Mouse (Mus musculus) kidney, adult 2 months (tissue): Measurements from ENCODE around the gene Fam155a. TPM values are rescaled to one million over a fixed set of nuclear protein-coding genes. Genes with fewer than 3 reads are reported as not detected.

Source experiments
- DNase-seq: peaks from one replicate; pipeline ENCODE4 v3.0.0; 2021
- H3K27ac ChIP-seq: fragments of 200-500 bp; 2 replicates; pipeline ENCODE4 v1.5.1; 2012; ENCODE audit warnings: low read depth, low read length, control low read depth, inconsistent platforms; ENCODE audit not compliant: insufficient read depth
- H3K27me3 ChIP-seq: fragments of 200-500 bp; replicated peaks from 2 replicates; pipeline ENCODE4 v1.6.1; 2012; ENCODE audit warnings: mild to moderate bottlenecking, moderate library complexity, low read length, inconsistent platforms; ENCODE audit not compliant: control insufficient read depth, insufficient read depth
- H3K36me3 ChIP-seq: fragments of 200-500 bp; 2 replicates; pipeline ENCODE4 v1.6.1; 2012; ENCODE audit warnings: mild to moderate bottlenecking, moderate library complexity, low read length, inconsistent platforms; ENCODE audit not compliant: control insufficient read depth, insufficient read depth
- H3K4me1 ChIP-seq: fragments of 200-500 bp; 2 replicates; pipeline ENCODE4 v1.6.1; 2011; ENCODE audit warnings: low read length; ENCODE audit not compliant: control insufficient read depth, insufficient read depth
- H3K4me3 ChIP-seq: fragments of 200-500 bp; 2 replicates; pipeline ENCODE4 v1.5.1; 2011; ENCODE audit warnings: mild to moderate bottlenecking, low read depth, low read length, control low read depth; ENCODE audit not compliant: insufficient read depth
- CTCF ChIP-seq: fragments of 200-500 bp; conservative IDR thresholded peaks from 2 replicates; pipeline ENCODE4 v1.5.1; 2011; ENCODE audit warnings: low read depth, mild to moderate bottlenecking, control low read depth, low read length, moderate library complexity, mixed read lengths; ENCODE audit not compliant: insufficient read depth, insufficient read length
- POLR2A ChIP-seq: fragments of 200-500 bp; IDR thresholded peaks from one replicate; pipeline ENCODE4 v1.6.1; 2011; ENCODE audit warnings: low read depth, low read length, control low read depth
- WGBS: fragments of 180-500 bp; shearing (Covaris S2); methylation state at CpG from one replicate; pipeline ENCODE4 v1.1.7; 2018; 5-methylcytosine and 5-hydroxymethylcytosine counted together
- polyA plus RNA-seq: library from polyadenylated mRNA; depleted of rRNA; stranded (reverse); fragments of >200 nt; gene quantifications from 2 replicates; pipeline ENCODE4 v1.2.3, GENCODE M21; 2012

The Fam155a gene
- polyA plus RNA-seq, 1 experiment, result 0.08 TPM

GRCm38 (mm10) chr8:9365381-9365780 lies 405.6 kb downstream of the Fam155a start:
- TF ChIP-seq CTCF, result no peak
- TF ChIP-seq POLR2A, result no peak
- 58% methylated on average over 1 of the region's 1 CpGs for WGBS
- no peak for DNase-seq
- no peak overlapping the region for H3K27ac ChIP-seq
- no peak overlapping the region for H3K4me3 ChIP-seq
- H3K27me3 ChIP-seq, result no peaks in the 10 kb centered on the region
- 0 out of 2 replicates have a peak, but pooled peaks cover 2% of the 10 kb centered on the region for H3K4me1 ChIP-seq
- H3K36me3 ChIP-seq, result no peaks in the 10 kb centered on the region

- Histone ChIP-seq H3K4me1 (no peaks in the 10 kb centered on the region), H3K4me3 (no peak overlapping the region), H3K36me3 (no peaks in the 10 kb centered on the region), H3K27ac (no peak overlapping the region), H3K27me3 (no peaks in the 10 kb centered on the region)
- peak; percentile 54 for DNase-seq
- peak; percentile 67 for TF ChIP-seq CTCF
- no peak for TF ChIP-seq POLR2A
- WGBS, result 54% methylated on average over 7 of the region's 7 CpGs
Observed at GRCm38 (mm10) chr8:9348523-9349135, 422.3 kb downstream of the Fam155a start.

GRCm38 (mm10) chr8:9347163-9347562 lies 423.8 kb downstream of the Fam155a start:
- TF ChIP-seq CTCF (no peak), POLR2A (no peak)
- no peaks in the 10 kb centered on the region for H3K27me3 ChIP-seq
- no peak overlapping the region for H3K4me3 ChIP-seq
- H3K36me3 ChIP-seq, result no peaks in the 10 kb centered on the region
- H3K27ac ChIP-seq, result 0 out of 2 replicates have a peak overlapping the region, but pooled peaks have one; percentile 22
- DNase-seq, result peak; percentile 5
- H3K4me1 ChIP-seq, result no peaks in the 10 kb centered on the region
- 73% methylated on average over 4 of the region's 4 CpGs for WGBS

- H3K4me3 ChIP-seq, result no peak overlapping the region
- H3K27ac ChIP-seq, result no peak overlapping the region
- no peak for TF ChIP-seq CTCF
- TF ChIP-seq POLR2A, result no peak
- no peaks in the 10 kb centered on the region for H3K27me3 ChIP-seq
- 82% methylated on average over 4 of the region's 4 CpGs for WGBS
- no peaks in the 10 kb centered on the region for H3K36me3 ChIP-seq
- no peaks in the 10 kb centered on the region for H3K4me1 ChIP-seq
- DNase-seq, result no peak
Observed at GRCm38 (mm10) chr8:9344136-9344535, 426.8 kb downstream of the Fam155a start.

GRCm38 (mm10) chr8:9342998-9343397 lies 428.0 kb downstream of the Fam155a start:
- Histone ChIP-seq H3K27ac (no peak overlapping the region), H3K4me1 (no peaks in the 10 kb centered on the region), H3K4me3 (no peak overlapping the region), H3K36me3 (no peaks in the 10 kb centered on the region), H3K27me3 (no peaks in the 10 kb centered on the region)
- 72% methylated on average over 9 of the region's 9 CpGs for WGBS
- no peak for DNase-seq
- no peak for TF ChIP-seq CTCF
- TF ChIP-seq POLR2A, result no peak

GRCm38 (mm10) chr8:9342593-9342992 lies 428.4 kb downstream of the Fam155a start:
- TF ChIP-seq POLR2A (no peak), CTCF (no peak)
- no peak for DNase-seq
- no peaks in the 10 kb centered on the region for H3K4me1 ChIP-seq
- no peak overlapping the region for H3K4me3 ChIP-seq
- no peaks in the 10 kb centered on the region for H3K27me3 ChIP-seq
- no peaks in the 10 kb centered on the region for H3K36me3 ChIP-seq
- WGBS, result 85% methylated on average over 9 of the region's 9 CpGs
- H3K27ac ChIP-seq, result no peak overlapping the region

- Histone ChIP-seq H3K27me3 (no peaks in the 10 kb centered on the region), H3K36me3 (no peaks in the 10 kb centered on the region), H3K4me1 (no peaks in the 10 kb centered on the region), H3K4me3 (no peak overlapping the region), H3K27ac (no peak overlapping the region)
- WGBS, result 90% methylated on average over 8 of the region's 8 CpGs
- no peak for DNase-seq
- TF ChIP-seq POLR2A (no peak), CTCF (no peak)
Observed at GRCm38 (mm10) chr8:9337905-9338304, 433.1 kb downstream of the Fam155a start.

- no peak for DNase-seq
Observed at GRCm38 (mm10) chr8:9335933-9336303, 435.0 kb downstream of the Fam155a start.

More at GRCm38 (mm10) chr8:9335933-9336303, 435.0 kb downstream of the Fam155a start:
- H3K4me3 ChIP-seq, result no peak overlapping the region
- TF ChIP-seq POLR2A (no peak), CTCF (no peak)
- H3K36me3 ChIP-seq, result no peaks in the 10 kb centered on the region
- no peak overlapping the region for H3K27ac ChIP-seq
- 33% methylated on average over 6 of the region's 6 CpGs for WGBS
- H3K4me1 ChIP-seq, result no peaks in the 10 kb centered on the region
- H3K27me3 ChIP-seq, result no peaks in the 10 kb centered on the region
